Mouse (Mus musculus): Measurements from ENCODE around the gene Tmem121. TPM values are rescaled to one million over a fixed set of nuclear protein-coding genes. Genes with fewer than 3 reads are reported as not detected.

Tmem121 gene
- polyA plus RNA-seq, 1 experiment from 2014 or later = 2.0 TPM

DNA sequence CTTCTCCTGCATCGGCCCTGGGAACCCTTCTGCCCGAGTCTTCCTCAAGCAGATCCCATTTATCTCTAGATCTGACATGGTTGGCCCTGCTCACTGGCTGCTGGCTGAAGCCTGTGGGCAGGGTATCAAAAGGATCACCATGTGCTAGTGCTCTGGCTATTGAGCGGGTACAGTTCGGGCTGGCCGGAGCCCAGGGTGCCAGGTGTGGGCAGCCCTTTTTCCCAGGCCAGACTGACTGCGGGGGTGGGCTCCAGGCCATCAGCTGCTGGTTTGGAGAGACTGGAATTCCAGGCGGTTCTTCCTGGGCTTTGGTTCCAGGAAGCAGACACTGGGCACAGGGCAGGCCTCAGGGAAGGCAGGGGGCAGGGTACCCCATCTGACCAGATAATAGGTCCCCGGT is 38.2 kb upstream of the Tmem121 start:
- Histone ChIP-seq H3K4me2 (no peak overlapping the region), H3K4me1 (replicated peaks; ENCODE audit: control insufficient read depth, insufficient read depth, low read length) (peaks cover 36% of the 10 kb centered on the region), H3K27ac (ENCODE audit: low read depth, low read length) (0 out of 2 replicates have a peak overlapping the region, but pooled peaks have one; percentile 3), H3K36me3 (ENCODE audit: control insufficient read depth, insufficient read depth, low read length) (no peaks in the 10 kb centered on the region), H3K27me3 (replicated peaks; ENCODE audit: control insufficient read depth, insufficient read depth, low read length) (peaks cover 31% of the 10 kb centered on the region), H3K4me3 (ENCODE audit: low read depth, low read length) (no peak overlapping the region), H3K9me3 (ENCODE audit: control insufficient read depth, low read length) (no peaks in the 10 kb centered on the region), H3K9ac (ENCODE audit: low read depth, low read length) (no peak overlapping the region)
- 76% methylated on average over 8 of the region's 8 CpGs for WGBS
- DNase-seq (ENCODE audit: low spot score) = no peak
- no peak for ATAC-seq (replicated peaks; ENCODE audit: low FRiP score)

DNA sequence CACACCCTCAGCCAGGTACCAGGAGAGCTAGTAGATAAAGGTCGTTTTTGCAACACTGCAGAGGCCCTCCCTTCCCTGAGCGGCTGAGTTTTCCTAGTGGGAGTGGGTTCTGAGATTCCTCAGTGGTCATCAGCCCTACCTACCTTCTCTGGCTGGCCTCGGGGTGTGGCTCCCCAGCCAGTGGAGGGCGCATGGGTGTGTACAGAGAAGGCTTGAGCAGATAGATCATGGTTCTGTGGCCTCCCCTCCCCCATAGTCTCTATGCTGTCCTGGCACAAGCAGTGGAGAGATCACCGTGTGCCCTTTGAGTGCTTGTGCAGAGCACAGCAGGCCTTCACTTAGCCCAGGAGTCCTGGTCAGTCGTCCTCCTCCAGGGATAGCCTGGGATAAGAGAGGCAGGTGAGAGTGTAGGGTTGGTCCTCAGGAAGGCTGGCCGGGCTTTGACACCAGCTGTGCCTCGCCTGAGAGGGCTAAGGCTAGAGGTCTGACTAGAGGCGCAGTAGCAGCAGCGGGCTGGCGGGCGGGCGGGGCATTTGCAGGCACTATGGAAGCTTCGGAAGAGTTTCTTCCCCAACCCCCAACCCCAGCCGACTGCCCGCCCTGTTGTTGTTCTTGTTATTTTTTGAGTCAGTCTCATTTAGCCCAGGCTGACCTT is 37.2 kb upstream of the Tmem121 start:
- peak; percentile 45 for ATAC-seq (replicated peaks; ENCODE audit: low FRiP score)
- Histone ChIP-seq H3K9ac (ENCODE audit: low read depth, low read length) (peak overlapping the region; percentile 26; the same call in 1 of the 2 replicates), H3K36me3 (ENCODE audit: control insufficient read depth, insufficient read depth, low read length) (no peaks in the 10 kb centered on the region), H3K4me2 (peak overlapping the region; percentile 28; the same call in 1 of the 2 replicates), H3K4me3 (ENCODE audit: low read depth, low read length) (no peak overlapping the region), H3K27me3 (replicated peaks; ENCODE audit: control insufficient read depth, insufficient read depth, low read length) (peaks cover 24% of the 10 kb centered on the region), H3K4me1 (replicated peaks; ENCODE audit: control insufficient read depth, insufficient read depth, low read length) (peaks cover 33% of the 10 kb centered on the region), H3K27ac (ENCODE audit: low read depth, low read length) (no peak overlapping the region), H3K9me3 (ENCODE audit: control insufficient read depth, low read length) (no peaks in the 10 kb centered on the region)
- WGBS = 31% methylated on average over 16 of the region's 16 CpGs
- no peak for DNase-seq (ENCODE audit: low spot score)

DNA sequence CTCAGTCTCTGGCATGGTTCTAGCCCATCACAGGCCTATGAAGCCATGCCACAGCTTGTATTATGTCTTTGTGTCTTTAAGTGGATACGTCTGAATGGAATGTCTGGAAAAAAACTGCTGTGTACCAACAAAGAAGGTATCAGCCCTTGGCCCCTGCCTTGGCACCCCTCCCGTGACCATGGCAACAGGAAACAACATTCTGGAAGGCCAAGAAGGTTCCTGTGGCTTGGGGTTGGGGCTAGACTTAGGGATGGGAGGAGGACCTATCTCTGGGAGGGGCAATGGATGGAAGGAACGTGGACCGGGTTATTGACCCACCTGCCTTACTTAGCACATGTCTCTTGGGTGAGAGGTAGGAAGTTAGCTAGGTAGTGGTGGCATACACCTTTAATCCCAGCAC is 36.4 kb upstream of the Tmem121 start:
- Histone ChIP-seq H3K36me3 (ENCODE audit: control insufficient read depth, insufficient read depth, low read length) (no peaks in the 10 kb centered on the region), H3K4me2 (no peak overlapping the region), H3K27me3 (replicated peaks; ENCODE audit: control insufficient read depth, insufficient read depth, low read length) (peaks cover 22% of the 10 kb centered on the region), H3K9me3 (ENCODE audit: control insufficient read depth, low read length) (no peaks in the 10 kb centered on the region), H3K27ac (ENCODE audit: low read depth, low read length) (no peak overlapping the region), H3K4me1 (replicated peaks; ENCODE audit: control insufficient read depth, insufficient read depth, low read length) (peaks cover 33% of the 10 kb centered on the region), H3K4me3 (ENCODE audit: low read depth, low read length) (no peak overlapping the region), H3K9ac (ENCODE audit: low read depth, low read length) (no peak overlapping the region)
- DNase-seq (ENCODE audit: low spot score) = no peak
- 78% methylated on average over 4 of the region's 4 CpGs for WGBS
- no peak for ATAC-seq (replicated peaks; ENCODE audit: low FRiP score)

DNA sequence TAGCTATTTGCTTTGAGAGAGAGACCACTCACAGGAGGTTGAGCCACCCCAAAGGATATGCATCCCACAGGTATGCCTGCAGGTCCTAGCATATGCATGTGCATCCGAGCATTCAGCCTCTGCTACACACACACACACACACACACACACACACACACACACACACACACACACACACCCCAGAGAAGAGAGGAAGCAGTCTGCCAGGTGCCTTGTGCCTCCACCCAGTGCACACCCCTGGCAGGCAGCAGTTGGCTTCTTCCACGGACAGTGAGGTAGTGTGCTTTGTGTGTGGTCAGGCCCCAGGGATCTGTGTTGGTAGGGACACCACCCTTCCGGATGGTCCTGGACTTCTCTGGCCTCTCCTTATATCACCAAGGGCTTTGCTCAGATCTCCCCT is 35.8 kb upstream of the Tmem121 start:
- H3K4me3 ChIP-seq (ENCODE audit: low read depth, low read length) = no peak overlapping the region
- DNase-seq (ENCODE audit: low spot score) = no peak
- WGBS = 74% methylated on average over 3 of the region's 3 CpGs
- H3K9ac ChIP-seq (ENCODE audit: low read depth, low read length) = no peak overlapping the region
- ATAC-seq (replicated peaks; ENCODE audit: low FRiP score) = no peak
- peaks cover 35% of the 10 kb centered on the region for H3K4me1 ChIP-seq (replicated peaks; ENCODE audit: control insufficient read depth, insufficient read depth, low read length)
- no peak overlapping the region for H3K27ac ChIP-seq (ENCODE audit: low read depth, low read length)
- no peak overlapping the region for H3K4me2 ChIP-seq
- H3K27me3 ChIP-seq (replicated peaks; ENCODE audit: control insufficient read depth, insufficient read depth, low read length) = peaks cover 22% of the 10 kb centered on the region
- H3K9me3 ChIP-seq (ENCODE audit: control insufficient read depth, low read length) = no peaks in the 10 kb centered on the region
- H3K36me3 ChIP-seq (ENCODE audit: control insufficient read depth, insufficient read depth, low read length) = no peaks in the 10 kb centered on the region

DNA sequence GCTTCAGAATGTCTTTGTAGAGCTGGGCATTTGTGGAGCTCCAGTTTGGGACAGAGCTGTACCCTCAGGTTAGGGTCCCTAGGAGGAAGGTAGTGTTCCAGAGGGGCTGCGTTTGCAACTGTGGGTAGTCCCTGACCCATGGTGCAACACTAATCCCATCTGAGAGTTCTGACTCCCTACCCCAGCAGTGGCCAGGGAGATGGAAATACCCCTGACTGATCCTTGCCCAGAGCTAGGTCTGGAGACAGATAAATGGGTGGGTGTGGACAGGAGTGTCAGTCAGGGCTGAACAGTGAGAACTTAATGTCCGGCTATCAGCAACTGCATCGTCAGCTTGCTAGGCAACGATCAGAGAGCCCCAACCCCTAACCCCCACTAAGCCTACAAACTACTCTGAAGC is 35.1 kb upstream of the Tmem121 start:
- peaks cover 41% of the 10 kb centered on the region for H3K4me1 ChIP-seq (replicated peaks; ENCODE audit: control insufficient read depth, insufficient read depth, low read length)
- 41% methylated on average over 4 of the region's 4 CpGs for WGBS
- no peak overlapping the region for H3K4me2 ChIP-seq
- ATAC-seq (replicated peaks; ENCODE audit: low FRiP score) (no peak), DNase-seq (ENCODE audit: low spot score) (no peak)
- no peak overlapping the region for H3K27ac ChIP-seq (ENCODE audit: low read depth, low read length)
- peaks cover 22% of the 10 kb centered on the region for H3K27me3 ChIP-seq (replicated peaks; ENCODE audit: control insufficient read depth, insufficient read depth, low read length)
- H3K9me3 ChIP-seq (ENCODE audit: control insufficient read depth, low read length) = no peaks in the 10 kb centered on the region
- no peaks in the 10 kb centered on the region for H3K36me3 ChIP-seq (ENCODE audit: control insufficient read depth, insufficient read depth, low read length)
- no peak overlapping the region for H3K9ac ChIP-seq (ENCODE audit: low read depth, low read length)
- H3K4me3 ChIP-seq (ENCODE audit: low read depth, low read length) = no peak overlapping the region

DNA sequence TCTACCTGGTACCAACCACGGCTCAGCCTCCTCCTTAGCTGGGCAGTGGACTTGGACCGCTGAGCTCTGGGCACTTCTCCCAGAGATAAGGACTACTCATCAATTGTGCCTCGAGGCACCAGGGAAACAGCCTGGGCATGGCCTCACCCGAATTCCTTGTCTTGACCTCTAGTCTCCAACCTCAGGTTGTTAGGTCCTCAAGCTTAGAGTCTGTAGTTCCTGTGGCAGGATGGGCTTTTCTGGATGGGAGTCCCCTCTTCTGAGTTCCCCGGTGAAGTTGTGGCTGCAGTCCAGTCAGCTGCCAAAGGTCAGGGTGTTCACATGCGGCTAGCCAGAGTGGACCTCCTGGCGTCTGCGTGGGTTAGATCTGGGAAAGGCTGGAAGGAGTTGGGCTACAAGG is 34.7 kb upstream of the Tmem121 start:
- 63% methylated on average over 8 of the region's 8 CpGs for WGBS
- Histone ChIP-seq H3K27me3 (replicated peaks; ENCODE audit: control insufficient read depth, insufficient read depth, low read length) (peaks cover 22% of the 10 kb centered on the region), H3K4me1 (replicated peaks; ENCODE audit: control insufficient read depth, insufficient read depth, low read length) (peaks cover 41% of the 10 kb centered on the region), H3K27ac (ENCODE audit: low read depth, low read length) (no peak overlapping the region), H3K4me2 (peak overlapping the region; percentile 77), H3K9me3 (ENCODE audit: control insufficient read depth, low read length) (no peaks in the 10 kb centered on the region), H3K36me3 (ENCODE audit: control insufficient read depth, insufficient read depth, low read length) (no peaks in the 10 kb centered on the region), H3K9ac (ENCODE audit: low read depth, low read length) (no peak overlapping the region), H3K4me3 (ENCODE audit: low read depth, low read length) (no peak overlapping the region)
- ATAC-seq (replicated peaks; ENCODE audit: low FRiP score) (no peak), DNase-seq (ENCODE audit: low spot score) (no peak)

DNA sequence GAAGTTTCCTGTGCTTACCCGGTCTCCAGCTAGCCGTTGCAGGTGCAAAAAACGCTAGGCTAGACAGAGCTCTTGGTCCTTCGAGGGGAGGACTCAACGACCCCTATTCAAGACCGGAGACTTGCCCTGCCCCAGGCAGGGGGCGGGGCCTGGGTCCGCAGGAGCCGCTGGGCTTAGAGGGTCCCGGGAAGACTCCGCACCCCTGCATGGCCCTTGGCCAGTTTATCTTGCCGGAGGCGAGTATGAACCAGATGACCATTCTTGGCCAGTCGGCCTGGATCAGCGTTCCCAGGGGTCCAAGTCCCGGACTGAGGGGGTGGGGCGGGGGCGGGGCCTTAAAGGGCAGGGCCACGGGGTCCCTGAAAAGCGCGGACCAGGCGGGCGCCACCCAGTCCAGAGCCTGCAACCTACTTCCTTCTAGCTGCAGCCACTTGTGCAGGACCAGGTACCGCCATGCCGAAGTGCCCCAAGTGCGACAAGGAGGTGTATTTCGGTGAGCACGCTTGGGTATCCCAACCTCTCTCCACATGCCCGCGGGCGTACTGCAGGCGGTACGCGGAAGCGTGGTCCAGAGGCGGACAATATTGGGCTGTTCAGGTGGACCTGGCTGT is 34.0 kb upstream of the Tmem121 start:
- Histone ChIP-seq H3K4me3 (ENCODE audit: low read depth, low read length) (peak overlapping the region; percentile 51), H3K27me3 (replicated peaks; ENCODE audit: control insufficient read depth, insufficient read depth, low read length) (peaks cover 17% of the 10 kb centered on the region), H3K36me3 (ENCODE audit: control insufficient read depth, insufficient read depth, low read length) (no peaks in the 10 kb centered on the region), H3K9ac (ENCODE audit: low read depth, low read length) (peak overlapping the region; percentile 56), H3K4me2 (peak overlapping the region; percentile 77), H3K4me1 (replicated peaks; ENCODE audit: control insufficient read depth, insufficient read depth, low read length) (peaks cover 37% of the 10 kb centered on the region), H3K9me3 (ENCODE audit: control insufficient read depth, low read length) (no peaks in the 10 kb centered on the region), H3K27ac (ENCODE audit: low read depth, low read length) (no peak overlapping the region)
- DNase-seq (ENCODE audit: low spot score) (peak; percentile 66), ATAC-seq (replicated peaks; ENCODE audit: low FRiP score) (no peak)
- WGBS = 2% methylated on average over 36 of the region's 36 CpGs

DNA sequence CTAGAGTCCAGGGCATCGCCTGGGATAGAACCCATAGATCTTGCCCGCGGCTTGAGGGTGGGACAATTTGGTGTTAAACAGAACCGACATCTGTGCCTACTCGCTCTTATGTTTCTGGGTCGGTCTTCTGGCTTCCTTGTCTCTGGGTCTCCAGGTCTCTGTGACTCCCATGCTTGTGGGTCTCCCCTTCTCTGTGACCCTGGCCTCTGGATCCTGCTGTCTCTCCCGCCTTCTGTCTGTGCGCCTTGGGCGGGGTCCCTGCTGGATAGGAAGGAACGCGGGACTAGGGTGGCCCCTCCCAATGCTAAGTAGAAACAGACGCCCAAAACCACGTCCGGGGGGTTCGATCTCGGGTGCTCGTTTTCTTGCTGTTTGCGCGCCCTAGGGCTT is 33.5 kb upstream of the Tmem121 start:
- peak overlapping the region; percentile 77 for H3K4me2 ChIP-seq
- DNase-seq (ENCODE audit: low spot score) (no peak), ATAC-seq (replicated peaks; ENCODE audit: low FRiP score) (no peak)
- no peaks in the 10 kb centered on the region for H3K9me3 ChIP-seq (ENCODE audit: control insufficient read depth, low read length)
- WGBS = 13% methylated on average over 19 of the region's 19 CpGs
- H3K36me3 ChIP-seq (ENCODE audit: control insufficient read depth, insufficient read depth, low read length) = no peaks in the 10 kb centered on the region
- H3K4me1 ChIP-seq (replicated peaks; ENCODE audit: control insufficient read depth, insufficient read depth, low read length) = peaks cover 40% of the 10 kb centered on the region
- H3K9ac ChIP-seq (ENCODE audit: low read depth, low read length) = peak overlapping the region; percentile 56
- peaks cover 12% of the 10 kb centered on the region for H3K27me3 ChIP-seq (replicated peaks; ENCODE audit: control insufficient read depth, insufficient read depth, low read length)
- peak overlapping the region; percentile 51 for H3K4me3 ChIP-seq (ENCODE audit: low read depth, low read length)
- no peak overlapping the region for H3K27ac ChIP-seq (ENCODE audit: low read depth, low read length)

DNA sequence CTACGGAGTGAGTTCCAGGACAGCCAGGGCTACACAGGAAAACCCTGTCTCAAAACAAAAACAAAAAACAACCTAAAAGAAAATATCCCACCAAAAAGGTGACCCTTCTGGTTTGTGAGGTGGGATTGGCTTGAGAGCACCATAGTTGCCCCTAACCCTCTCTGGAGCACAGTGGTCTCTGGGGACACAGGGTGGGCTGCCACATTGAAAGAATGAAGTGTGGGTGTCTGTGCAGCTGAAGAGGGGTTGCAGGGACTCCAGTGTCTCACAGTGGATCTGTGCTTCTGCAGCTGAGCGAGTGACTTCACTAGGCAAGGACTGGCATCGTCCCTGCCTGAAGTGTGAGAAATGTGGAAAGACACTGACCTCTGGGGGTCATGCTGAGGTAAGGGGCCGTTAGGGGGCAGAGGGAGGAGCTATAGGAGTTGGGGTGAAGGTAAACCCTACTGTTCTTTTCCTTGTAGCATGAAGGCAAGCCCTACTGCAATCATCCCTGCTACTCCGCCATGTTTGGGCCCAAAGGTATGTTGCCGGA is 32.7 kb upstream of the Tmem121 start:
- ATAC-seq (replicated peaks; ENCODE audit: low FRiP score) = no peak
- no peaks in the 10 kb centered on the region for H3K9me3 ChIP-seq (ENCODE audit: control insufficient read depth, low read length)
- H3K9ac ChIP-seq (ENCODE audit: low read depth, low read length) = no peak overlapping the region
- H3K27ac ChIP-seq (ENCODE audit: low read depth, low read length) = no peak overlapping the region
- 0 out of 2 replicates have a peak overlapping the region, but pooled peaks have one; percentile 51 for H3K4me3 ChIP-seq (ENCODE audit: low read depth, low read length)
- 79% methylated on average over 6 of the region's 6 CpGs for WGBS
- H3K4me2 ChIP-seq = peak overlapping the region; percentile 77
- DNase-seq (ENCODE audit: low spot score) = no peak
- H3K27me3 ChIP-seq (replicated peaks; ENCODE audit: control insufficient read depth, insufficient read depth, low read length) = peaks cover 4% of the 10 kb centered on the region
- H3K4me1 ChIP-seq (replicated peaks; ENCODE audit: control insufficient read depth, insufficient read depth, low read length) = peaks cover 33% of the 10 kb centered on the region
- no peaks in the 10 kb centered on the region for H3K36me3 ChIP-seq (ENCODE audit: control insufficient read depth, insufficient read depth, low read length)
